Mouse (Mus musculus) hindbrain, embryonic 12.5 days (tissue): ENCODE data around the gene Mast4. TPM values are rescaled to one million over a fixed set of nuclear protein-coding genes. Genes with fewer than 3 reads are reported as not detected.

Source experiments
- ATAC-seq: fragments of 200-750 bp; cut with Nextera tagmentation; 2 replicates; pipeline ENCODE4 v1.8.0; 2017; ENCODE audit warnings: moderate TSS enrichment; ENCODE audit not compliant: low FRiP score
- H3K27ac ChIP-seq: fragments of 300-500 bp; sonication (generic); 2 replicates; pipeline ENCODE4 v1.5.1; 2016; ENCODE audit warnings: mild to moderate bottlenecking
- H3K27me3 ChIP-seq: fragments of 300-500 bp; sonication (generic); 2 replicates; pipeline ENCODE4 v1.6.1; 2016; ENCODE audit warnings: mild to moderate bottlenecking
- H3K36me3 ChIP-seq: fragments of 300-500 bp; sonication (generic); 2 replicates; pipeline ENCODE4 v1.6.1; 2016; ENCODE audit warnings: mild to moderate bottlenecking
- H3K4me1 ChIP-seq: fragments of 300-500 bp; sonication (generic); 2 replicates; pipeline ENCODE4 v1.6.1; 2016
- H3K4me2 ChIP-seq: fragments of 300-500 bp; sonication (generic); replicated peaks from 2 replicates; pipeline ENCODE4 v1.6.1; 2016; ENCODE audit warnings: mild to moderate bottlenecking
- H3K4me3 ChIP-seq: fragments of 300-500 bp; sonication (generic); 2 replicates; pipeline ENCODE4 v1.5.1; 2016; ENCODE audit warnings: mild to moderate bottlenecking
- H3K9ac ChIP-seq: fragments of 300-500 bp; sonication (generic); 2 replicates; pipeline ENCODE4 v1.6.1; 2016; ENCODE audit warnings: mild to moderate bottlenecking, moderate library complexity
- H3K9me3 ChIP-seq: fragments of 300-500 bp; sonication (generic); replicated peaks from 2 replicates; pipeline ENCODE4 v1.6.1; 2016; ENCODE audit warnings: mild to moderate bottlenecking
- WGBS: fragments of 180-500 bp; shearing (Covaris S2); methylation state at CpG from one replicate; pipeline ENCODE4 v1.1.7; 2016; 5-methylcytosine and 5-hydroxymethylcytosine counted together
- polyA plus RNA-seq: library from polyadenylated mRNA; unstranded; fragments of >200 nt; fragmentation: Nextera tagmentation; extraction: Ambion mirVana; gene quantifications from 2 replicates; pipeline ENCODE4 v1.2.1, GENCODE M21; 2016

Gene Mast4
- polyA plus RNA-seq, 1 experiment from 2014 or later, result 38.2 TPM

GRCm38 (mm10) chr13:103151171-103151570 lies 183.1 kb downstream of the Mast4 start:
- H3K4me2 ChIP-seq, result no peak overlapping the region
- no peak overlapping the region for H3K9ac ChIP-seq
- 40% methylated on average over 11 of the region's 11 CpGs for WGBS
- H3K4me1 ChIP-seq, result peaks cover 13% of the 10 kb centered on the region
- H3K9me3 ChIP-seq, result no peaks in the 10 kb centered on the region
- H3K27ac ChIP-seq, result no peak overlapping the region
- no peak overlapping the region for H3K4me3 ChIP-seq
- H3K27me3 ChIP-seq, result no peaks in the 10 kb centered on the region
- no peaks in the 10 kb centered on the region for H3K36me3 ChIP-seq
- ATAC-seq, result no peak

- Histone ChIP-seq H3K4me1 (peaks cover 14% of the 10 kb centered on the region), H3K9me3 (no peaks in the 10 kb centered on the region), H3K27ac (no peak overlapping the region), H3K4me2 (no peak overlapping the region), H3K4me3 (no peak overlapping the region), H3K9ac (no peak overlapping the region), H3K36me3 (no peaks in the 10 kb centered on the region), H3K27me3 (no peaks in the 10 kb centered on the region)
- ATAC-seq, result no peak
- 69% methylated on average over 4 of the region's 4 CpGs for WGBS
These were observed 183.6 kb downstream of the Mast4 start for GRCm38 (mm10) chr13:103150671-103151070.

- 83% methylated on average over 7 of the region's 7 CpGs for WGBS
- H3K4me1 ChIP-seq, result peaks cover 15% of the 10 kb centered on the region
- H3K36me3 ChIP-seq, result no peaks in the 10 kb centered on the region
- no peak overlapping the region for H3K9ac ChIP-seq
- 0 out of 2 replicates have a peak overlapping the region, but pooled peaks have one; percentile 4 for H3K27ac ChIP-seq
- no peaks in the 10 kb centered on the region for H3K27me3 ChIP-seq
- no peaks in the 10 kb centered on the region for H3K9me3 ChIP-seq
- ATAC-seq, result no peak
- H3K4me3 ChIP-seq, result no peak overlapping the region
- H3K4me2 ChIP-seq, result no peak overlapping the region
These were observed 184.9 kb downstream of the Mast4 start for GRCm38 (mm10) chr13:103149415-103149814.

GRCm38 (mm10) chr13:103144343-103144742 lies 190.0 kb downstream of the Mast4 start:
- no peaks in the 10 kb centered on the region for H3K9me3 ChIP-seq
- no peak overlapping the region for H3K27ac ChIP-seq
- no peak for ATAC-seq
- H3K4me1 ChIP-seq, result peaks cover 6% of the 10 kb centered on the region
- H3K4me2 ChIP-seq, result no peak overlapping the region
- WGBS, result 68% methylated on average over 5 of the region's 5 CpGs
- H3K4me3 ChIP-seq, result no peak overlapping the region
- no peaks in the 10 kb centered on the region for H3K36me3 ChIP-seq
- no peaks in the 10 kb centered on the region for H3K27me3 ChIP-seq
- no peak overlapping the region for H3K9ac ChIP-seq

DNA sequence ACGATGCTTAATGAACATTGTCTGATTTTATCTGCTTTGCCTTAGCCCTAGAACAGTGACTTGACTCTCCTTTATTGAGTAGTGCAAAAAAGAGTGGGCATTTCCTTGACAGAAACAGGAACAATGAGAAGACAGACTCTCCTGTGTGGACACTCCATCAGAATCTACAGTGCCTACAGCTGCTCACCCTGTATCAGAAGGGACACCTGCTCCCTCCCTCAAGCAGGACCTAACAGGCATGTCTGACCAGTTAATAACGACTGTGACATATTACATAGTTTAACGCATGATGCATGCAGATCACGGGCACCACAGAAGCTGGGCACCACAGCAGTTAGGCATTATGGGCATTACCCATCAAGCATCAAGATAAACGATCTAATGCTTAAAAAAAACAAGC lies 193.0 kb downstream of the Mast4 start:
- Histone ChIP-seq H3K27me3 (no peaks in the 10 kb centered on the region), H3K4me2 (no peak overlapping the region), H3K4me3 (no peak overlapping the region), H3K27ac (no peak overlapping the region), H3K9me3 (no peaks in the 10 kb centered on the region), H3K9ac (no peak overlapping the region), H3K4me1 (peaks cover 6% of the 10 kb centered on the region), H3K36me3 (no peaks in the 10 kb centered on the region)
- 70% methylated on average over 5 of the region's 5 CpGs for WGBS
- ATAC-seq, result peak; percentile 59; the same call in 1 of the 2 replicates

- WGBS, result 90% methylated on average over 13 of the region's 13 CpGs
These were observed 194.2 kb downstream of the Mast4 start for GRCm38 (mm10) chr13:103140051-103140450.

GRCm38 (mm10) chr13:103138298-103138697 lies 196.0 kb downstream of the Mast4 start:
- no peak for ATAC-seq
- Histone ChIP-seq H3K4me3 (no peak overlapping the region), H3K27ac (no peak overlapping the region), H3K4me1 (no peaks in the 10 kb centered on the region), H3K36me3 (no peaks in the 10 kb centered on the region), H3K9ac (no peak overlapping the region), H3K27me3 (no peaks in the 10 kb centered on the region), H3K9me3 (no peaks in the 10 kb centered on the region), H3K4me2 (no peak overlapping the region)

More at GRCm38 (mm10) chr13:103140051-103140450, 194.2 kb downstream of the Mast4 start:
- Histone ChIP-seq H3K9me3 (no peaks in the 10 kb centered on the region), H3K9ac (no peak overlapping the region), H3K27ac (no peak overlapping the region), H3K36me3 (no peaks in the 10 kb centered on the region), H3K27me3 (no peaks in the 10 kb centered on the region), H3K4me1 (0 out of 2 replicates have a peak, but pooled peaks cover 2% of the 10 kb centered on the region), H3K4me2 (no peak overlapping the region), H3K4me3 (no peak overlapping the region)
- ATAC-seq, result no peak

DNA sequence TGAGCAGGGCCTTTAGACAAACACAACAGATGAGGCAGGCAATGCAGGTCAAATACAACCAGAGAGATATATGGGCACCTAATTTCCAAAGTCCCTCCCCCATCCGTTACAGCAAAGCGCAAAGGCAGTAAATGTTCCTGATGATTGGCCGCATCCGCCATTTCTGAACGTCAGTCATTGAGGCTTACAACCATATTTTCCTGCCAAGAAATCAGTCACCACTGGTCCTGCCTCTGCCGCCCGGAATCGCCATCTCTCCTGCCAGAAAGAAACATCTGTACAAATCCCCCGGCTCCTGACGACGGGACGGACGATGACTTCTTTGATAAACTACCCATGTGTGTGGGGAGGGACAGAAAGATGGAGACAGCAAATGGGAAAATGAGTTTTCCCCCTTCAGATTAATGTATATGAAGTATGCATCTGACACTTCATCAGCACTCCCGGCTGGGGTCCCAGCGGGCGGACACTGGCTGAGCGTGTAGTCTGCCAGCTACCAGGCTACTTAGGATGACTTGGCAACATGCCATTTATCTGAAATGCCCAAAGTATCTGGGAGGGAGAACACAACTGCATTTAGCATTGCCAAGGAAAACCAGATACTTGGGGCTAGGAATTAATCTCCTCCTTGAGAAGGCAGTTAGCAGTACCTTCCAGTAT lies 198.9 kb downstream of the Mast4 start:
- 67% methylated on average over 17 of the region's 17 CpGs for WGBS
- Histone ChIP-seq H3K4me2 (no peak overlapping the region), H3K9ac (no peak overlapping the region), H3K36me3 (no peaks in the 10 kb centered on the region), H3K4me3 (no peak overlapping the region), H3K27ac (peak overlapping the region; percentile 0; the same call in 1 of the 2 replicates), H3K27me3 (no peaks in the 10 kb centered on the region), H3K9me3 (no peaks in the 10 kb centered on the region), H3K4me1 (no peaks in the 10 kb centered on the region)
- peak; percentile 75 for ATAC-seq

DNA sequence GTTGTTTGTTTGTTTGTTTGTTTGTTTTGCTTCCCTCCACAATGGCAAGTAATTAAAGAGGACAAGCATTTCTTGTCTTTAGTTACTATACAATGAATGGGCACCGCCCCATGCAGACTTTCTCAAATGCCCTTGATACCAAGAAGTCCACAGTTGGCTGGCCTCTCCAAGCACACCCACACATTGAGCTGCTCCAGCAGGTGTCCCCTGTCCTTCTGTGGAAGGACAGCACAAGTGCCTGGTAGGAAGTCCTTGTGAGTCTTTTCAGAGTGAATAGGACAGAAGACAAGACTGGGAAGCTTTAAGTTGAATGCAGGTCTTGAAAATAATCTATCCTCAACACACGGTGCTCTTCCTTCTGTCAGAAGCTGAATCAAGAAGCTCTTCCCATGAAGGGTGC lies 202.5 kb downstream of the Mast4 start:
- Histone ChIP-seq H3K9ac (no peak overlapping the region), H3K27me3 (no peaks in the 10 kb centered on the region), H3K4me2 (no peak overlapping the region), H3K9me3 (no peaks in the 10 kb centered on the region), H3K4me3 (no peak overlapping the region), H3K27ac (peak overlapping the region; percentile 18; the same call in 1 of the 2 replicates), H3K4me1 (peaks cover 3% of the 10 kb centered on the region; the same call in 1 of the 2 replicates), H3K36me3 (no peaks in the 10 kb centered on the region)
- no peak for ATAC-seq
- 84% methylated on average over 2 of the region's 2 CpGs for WGBS

- Histone ChIP-seq H3K4me1 (peaks cover 3% of the 10 kb centered on the region), H3K27ac (no peak overlapping the region), H3K27me3 (no peaks in the 10 kb centered on the region), H3K9ac (no peak overlapping the region), H3K4me3 (no peak overlapping the region), H3K36me3 (no peaks in the 10 kb centered on the region), H3K4me2 (no peak overlapping the region), H3K9me3 (no peaks in the 10 kb centered on the region)
- 67% methylated on average over 6 of the region's 6 CpGs for whole genome bisulfite sequencing
- no peak for ATAC-seq
These were observed 205.0 kb downstream of the Mast4 start for GRCm38 (mm10) chr13:103129130-103129797.

DNA sequence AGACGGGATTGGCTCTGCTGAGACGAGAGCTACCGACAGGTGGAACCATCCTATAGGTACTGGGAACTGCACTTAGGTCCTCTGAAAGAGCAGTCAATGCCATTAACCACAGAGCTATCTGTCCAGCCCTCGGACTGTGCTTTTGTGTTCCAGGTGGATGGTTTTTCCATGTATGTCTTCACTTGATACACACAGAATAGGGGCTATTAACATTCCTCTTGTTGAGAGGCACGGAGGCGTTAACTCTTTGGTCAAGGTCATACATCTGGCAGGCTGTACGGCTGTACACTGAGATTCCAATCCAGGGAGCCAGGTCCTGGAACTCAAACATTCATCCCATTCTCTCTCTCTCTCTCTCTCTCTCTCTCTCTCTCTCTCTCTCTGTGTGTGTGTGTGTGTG lies 205.6 kb downstream of the Mast4 start:
- no peaks in the 10 kb centered on the region for H3K36me3 ChIP-seq
- H3K9ac ChIP-seq, result no peak overlapping the region
- peaks cover 3% of the 10 kb centered on the region for H3K4me1 ChIP-seq
- H3K27me3 ChIP-seq, result no peaks in the 10 kb centered on the region
- no peak overlapping the region for H3K4me3 ChIP-seq
- H3K9me3 ChIP-seq, result no peaks in the 10 kb centered on the region
- ATAC-seq, result no peak
- whole genome bisulfite sequencing, result 57% methylated on average over 7 of the region's 7 CpGs
- no peak overlapping the region for H3K27ac ChIP-seq
- H3K4me2 ChIP-seq, result no peak overlapping the region

GRCm38 (mm10) chr13:103127594-103127993 lies 206.7 kb downstream of the Mast4 start:
- Histone ChIP-seq H3K9me3 (no peaks in the 10 kb centered on the region), H3K4me1 (peaks cover 3% of the 10 kb centered on the region), H3K9ac (no peak overlapping the region), H3K4me3 (no peak overlapping the region), H3K27me3 (no peaks in the 10 kb centered on the region), H3K27ac (no peak overlapping the region), H3K36me3 (no peaks in the 10 kb centered on the region), H3K4me2 (no peak overlapping the region)
- ATAC-seq, result no peak
- WGBS, result 92% methylated on average over 5 of the region's 5 CpGs

- 90% methylated on average over 9 of the region's 9 CpGs for WGBS
- Histone ChIP-seq H3K36me3 (no peaks in the 10 kb centered on the region), H3K4me2 (no peak overlapping the region), H3K9ac (no peak overlapping the region), H3K4me3 (no peak overlapping the region), H3K27me3 (no peaks in the 10 kb centered on the region), H3K9me3 (no peaks in the 10 kb centered on the region), H3K27ac (no peak overlapping the region), H3K4me1 (peaks cover 24% of the 10 kb centered on the region)
- ATAC-seq, result no peak
These were observed 210.6 kb downstream of the Mast4 start for GRCm38 (mm10) chr13:103123716-103124115.
